Mouse (Mus musculus): ENCODE results near the gene Lrig3. TPM values are rescaled to one million over a fixed set of nuclear protein-coding genes. Genes with fewer than 3 reads are reported as not detected.

Lrig3 gene
- 0.65 TPM for total RNA-seq (2023)

GRCm38 (mm10) chr10:125965968-125966480 lies at the start of gene Lrig3:
Gene Lrig3, plus strand, starts transcription at chr10:125966168.

All from CD4-positive naive resting alpha-beta T cell, adult 57 days (primary cell).